Comparison of ENCODE assay signal across 17 mouse cellular contexts in the genomic region with DNA sequence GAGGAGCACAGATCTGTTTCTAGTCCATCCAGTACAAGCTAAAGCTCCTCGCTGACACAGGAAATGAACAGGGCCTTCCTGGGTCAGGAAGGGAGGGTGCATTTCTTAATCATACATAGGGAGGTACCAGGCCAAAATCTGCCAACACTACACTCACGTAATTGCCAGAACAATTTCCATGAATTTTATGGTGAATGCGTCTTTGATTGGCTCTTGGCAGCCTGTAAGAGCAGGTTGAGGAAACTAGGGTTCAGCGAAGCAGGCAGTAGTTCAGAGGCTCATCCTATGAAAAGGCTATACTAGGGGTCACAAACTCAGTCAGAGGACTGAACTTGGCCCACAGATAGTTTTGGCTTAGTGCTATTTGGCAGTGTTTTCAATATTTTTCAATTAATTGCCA. TPM values are rescaled to one million over a fixed set of nuclear protein-coding genes. Genes with fewer than 3 reads are reported as not detected.
"Had no signal": no experiment of that assay in that cellular context is flagged by ENCODE, and none has a peak within 500 bp of the region (broad histone marks: within the 10 kb centered on the region; RNA-seq: fewer than 3 reads in every experiment).

No protein-coding gene starts in this region.

- H3K4me1 ChIP-seq: limb, embryonic 13.5 days; midbrain, embryonic 12.5 days; neural tube, embryonic 13.5 days had no signal

- H3K9me3 ChIP-seq: limb, embryonic 13.5 days; liver, embryonic 13.5 days; midbrain, embryonic 12.5 days; neural tube, embryonic 13.5 days had no signal

- H3K27ac ChIP-seq: kidney, postnatal 0 days; layer of hippocampus, adult 2 months; limb, embryonic 13.5 days; liver, embryonic 13.5 days; midbrain, embryonic 12.5 days; neural tube, embryonic 13.5 days had no signal

- H3K36me3 ChIP-seq: limb, embryonic 13.5 days; liver, embryonic 13.5 days; midbrain, embryonic 12.5 days; neural tube, embryonic 13.5 days had no signal

- H3K4me3 ChIP-seq: layer of hippocampus, adult 2 months; limb, embryonic 13.5 days; liver, embryonic 13.5 days; midbrain, embryonic 12.5 days; neural tube, embryonic 13.5 days had no signal

- ATAC-seq: midbrain, embryonic 16.5 days had no signal

- H3K9ac ChIP-seq: limb, embryonic 13.5 days; liver, embryonic 13.5 days; midbrain, embryonic 12.5 days; neural tube, embryonic 13.5 days had no signal

- H3K27me3 ChIP-seq: limb, embryonic 13.5 days; liver, embryonic 13.5 days; midbrain, embryonic 12.5 days; neural tube, embryonic 13.5 days had no signal

- H3K4me2 ChIP-seq: limb, embryonic 13.5 days; liver, embryonic 13.5 days; midbrain, embryonic 12.5 days; neural tube, embryonic 13.5 days had no signal

- DNase-seq: kidney, adult 9 months; kidney, postnatal 4 days; left cerebral cortex, postnatal 4 days; liver, embryonic 13.5 days; right cerebral cortex, postnatal 14 days; thymus, postnatal 36 days had no signal

RNA-seq across cellular contexts. Expression of a gene that starts 44.6 kb away (rescaled TPM):
- total RNA-seq: layer of hippocampus, adult 2 months; left cerebral cortex, adult 18-20 months; left cerebral cortex, postnatal 10 days; megakaryocyte-erythroid progenitor cell, adult 5-6 weeks had no signal
- polyA plus RNA-seq: kidney, postnatal 0 days; limb, embryonic 13.5 days; liver, embryonic 13.5 days; lung, embryonic 16.5 days; midbrain, embryonic 12.5 days; midbrain, embryonic 16.5 days; neural tube, embryonic 13.5 days; spleen, adult 2 months had no signal
